In genomic region chr16:17724448-17724847, GRCm38 (mm10) we compare ENCODE assay signal across 23 mouse cellular contexts. TPM values are rescaled to one million over a fixed set of nuclear protein-coding genes. Genes with fewer than 3 reads are reported as not detected.
DNase-seq lines count a peak whose midpoint lies in the region; ATAC-seq and TF ChIP-seq lines count a peak whose summit lies in the region.
"Had no signal": no experiment of that assay in that cellular context is flagged by ENCODE, and none has a peak within 500 bp of the region (broad histone marks: within the 10 kb centered on the region; RNA-seq: fewer than 3 reads in every experiment).

No protein-coding gene starts in this region.

- no peak overlapping the region for H3K4me2 ChIP-seq in embryonic facial prominence, embryonic 11.5 days (ENCODE audit: low read depth, low read length)
- H3K4me2 ChIP-seq in CH12.LX (ENCODE audit: insufficient read depth, low read depth, poor library complexity, severe bottlenecking), result no peak overlapping the region
- H3K4me2 ChIP-seq: heart, embryonic 12.5 days; hindbrain, embryonic 14.5 days; limb, embryonic 13.5 days had no signal

- DNase-seq in embryonic facial prominence, embryonic 11.5 days (ENCODE audit: low spot score), result no peak
- DNase-seq in embryonic facial prominence, embryonic 10.5 days (ENCODE audit: low spot score), result no peak
- no peak for DNase-seq in CH12.LX (ENCODE audit: extremely low read depth)
- no peak for DNase-seq in gastrocnemius, postnatal 36 days
- no peak for DNase-seq in left cerebral cortex, adult 2 months (ENCODE audit: extremely low spot score in 1 of 2, low spot score in 2 of 2)
- DNase-seq: adrenal gland, postnatal 25 days; cerebellum, adult 2 months; cerebellum, postnatal 36 days; kidney, postnatal 4 days; layer of hippocampus, adult 9-11 months; lung, postnatal 10 days; right cerebral cortex, postnatal 14 days had no signal

- H3K4me1 ChIP-seq in embryonic facial prominence, embryonic 11.5 days (ENCODE audit: control insufficient read depth, insufficient read depth, low read length), result no peaks in the 10 kb centered on the region
- H3K4me1 ChIP-seq in embryonic facial prominence, embryonic 10.5 days, result peaks cover 24% of the 10 kb centered on the region
- H3K4me1 ChIP-seq in megakaryocyte, embryonic 14.5 days, result peaks cover 49% of the 10 kb centered on the region
- peaks cover 10 to 27% of the 10 kb centered on the region in 2 experiments for H3K4me1 ChIP-seq in CH12.LX (ENCODE audit: control insufficient read depth in 1 of 2, insufficient read depth in 2 of 2)

- H3K9ac ChIP-seq in embryonic facial prominence, embryonic 11.5 days (replicated peaks; ENCODE audit: low read length), result no peak overlapping the region
- H3K9ac ChIP-seq in CH12.LX (ENCODE audit: insufficient read depth, low read depth), result no peak overlapping the region
- H3K9ac ChIP-seq: heart, embryonic 12.5 days; hindbrain, embryonic 14.5 days; limb, embryonic 13.5 days had no signal

- intact Hi-C loops in gastrocnemius, postnatal 36 days (cut with DNase I), result no loop called here
- intact Hi-C loops in left cerebral cortex, adult 2 months (cut with DNase I), result loop anchor here (10.0 kb wide), 1 partner anchor 320 kb away; the partner anchor contains the start of genes Pi4ka and Snap29

- ATAC-seq in embryonic facial prominence, embryonic 11.5 days (replicated peaks; ENCODE audit: insufficient number of reproducible peaks, low FRiP score, low TSS enrichment, low read depth), result 0 out of 2 replicates have a peak, but pooled peaks have one; percentile 30
- ATAC-seq in megakaryocyte, adult 5-6 weeks (ENCODE audit: poor library complexity, severe bottlenecking), result no peak
- 0 out of 2 replicates have a peak, but pooled peaks have one; percentile 9 for ATAC-seq in granulocyte monocyte progenitor cell, adult 5-6 weeks (replicated peaks; ENCODE audit: poor library complexity, severe bottlenecking)
- ATAC-seq: activated CD4-positive, CD25-positive, alpha-beta regulatory T cell, adult 4 months; forebrain, embryonic 16.5 days; intestine, embryonic 16.5 days; Patski had no signal

- no peak for TF ChIP-seq RAD21 in CH12.LX (IDR thresholded peaks at IDR 0.05; ENCODE audit: low read depth, low read length)

- no peaks in the 10 kb centered on the region for H3K9me3 ChIP-seq in embryonic facial prominence, embryonic 11.5 days (replicated peaks; ENCODE audit: control insufficient read depth, low read length)
- H3K9me3 ChIP-seq in embryonic facial prominence, embryonic 10.5 days, result no peaks in the 10 kb centered on the region
- no peaks in the 10 kb centered on the region for H3K9me3 ChIP-seq in megakaryocyte, embryonic 14.5 days
- H3K9me3 ChIP-seq in CH12.LX (replicated peaks; ENCODE audit: low read length), result no peaks in the 10 kb centered on the region
- H3K9me3 ChIP-seq: heart, embryonic 12.5 days; limb, embryonic 13.5 days had no signal

- H3K79me2 ChIP-seq in CH12.LX (replicated peaks; ENCODE audit: control insufficient read depth, extremely low read depth, insufficient read depth, poor library complexity, severe bottlenecking), result peaks cover 30% of the 10 kb centered on the region

- no peaks in the 10 kb centered on the region for H3K36me3 ChIP-seq in embryonic facial prominence, embryonic 11.5 days (replicated peaks; ENCODE audit: control insufficient read depth, insufficient read depth, low read depth, low read length)
- peaks cover 7% of the 10 kb centered on the region for H3K36me3 ChIP-seq in embryonic facial prominence, embryonic 10.5 days (replicated peaks)
- peaks cover 7% of the 10 kb centered on the region for H3K36me3 ChIP-seq in megakaryocyte, embryonic 14.5 days (replicated peaks; ENCODE audit: low read length)
- H3K36me3 ChIP-seq in CH12.LX (replicated peaks in 1 of 2; ENCODE audit: control insufficient read depth in 1 of 2, insufficient read depth in 1 of 2, low read length in 1 of 2), result peaks cover 0 to 9% of the 10 kb centered on the region in 2 experiments
- H3K36me3 ChIP-seq: heart, embryonic 12.5 days; limb, embryonic 13.5 days had no signal

- no peak for TF ChIP-seq EP300 in CH12.LX (IDR thresholded peaks at IDR 0.05; ENCODE audit: low read length)

- H3K4me3 ChIP-seq in embryonic facial prominence, embryonic 11.5 days (ENCODE audit: low read depth, low read length), result no peak overlapping the region
- no peak overlapping the region for H3K4me3 ChIP-seq in embryonic facial prominence, embryonic 10.5 days
- H3K4me3 ChIP-seq in megakaryocyte, embryonic 14.5 days (replicated peaks), result peak overlapping the region; percentile 80
- H3K4me3 ChIP-seq in CH12.LX (replicated peaks in 1 of 3; ENCODE audit: low read depth in 2 of 3, low read length in 2 of 3, poor library complexity in 1 of 3), result peak overlapping the region in 1 of 3 experiments; percentile 9
- no peak overlapping the region for H3K4me3 ChIP-seq in left cerebral cortex, adult 2 months
- H3K4me3 ChIP-seq: heart, embryonic 12.5 days; limb, embryonic 13.5 days; myocyte had no signal

- H3K27ac ChIP-seq in embryonic facial prominence, embryonic 11.5 days (replicated peaks; ENCODE audit: low read depth, low read length), result no peak overlapping the region
- H3K27ac ChIP-seq in embryonic facial prominence, embryonic 10.5 days (replicated peaks), result no peak overlapping the region
- H3K27ac ChIP-seq in CH12.LX (ENCODE audit: insufficient read depth, low read depth), result no peak overlapping the region
- no peak overlapping the region for H3K27ac ChIP-seq in left cerebral cortex, adult 2 months
- H3K27ac ChIP-seq: hindbrain, embryonic 14.5 days; limb, embryonic 13.5 days had no signal

- in situ Hi-C loops in CH12.LX (cut with MboI; ENCODE audit: low pct_ligation_motif_present, low pct_unique_long_range_greater_than_20kb, low sequenced_read_pairs), result no loop called here

- TF ChIP-seq CTCF in CH12.LX (conservative IDR thresholded peaks at IDR 0.05 in 1 of 2, IDR thresholded peaks at IDR 0.05 in 1 of 2; ENCODE audit: low read depth in 2 of 2, low read length in 2 of 2), result no peak
- TF ChIP-seq CTCF in left cerebral cortex, adult 2 months (IDR thresholded peaks at IDR 0.05), result no peak

- TF ChIP-seq POLR2A in CH12.LX (IDR thresholded peaks at IDR 0.05; ENCODE audit: low read depth, low read length), result no peak

- no peaks in the 10 kb centered on the region for H3K27me3 ChIP-seq in embryonic facial prominence, embryonic 11.5 days (ENCODE audit: control insufficient read depth, insufficient read depth, low read length)
- no peaks in the 10 kb centered on the region for H3K27me3 ChIP-seq in embryonic facial prominence, embryonic 10.5 days (replicated peaks; ENCODE audit: low read depth, poor library complexity, severe bottlenecking)
- no peaks in the 10 kb centered on the region for H3K27me3 ChIP-seq in megakaryocyte, embryonic 14.5 days (replicated peaks)
- H3K27me3 ChIP-seq in CH12.LX (replicated peaks), result no peaks in the 10 kb centered on the region
- H3K27me3 ChIP-seq: heart, embryonic 12.5 days; limb, embryonic 13.5 days; Patski had no signal

- 91% methylated on average over 3 of the region's 3 CpGs for WGBS in embryonic facial prominence, embryonic 11.5 days
- 92% methylated on average over 3 of the region's 3 CpGs for WGBS in embryonic facial prominence, embryonic 10.5 days

- dilution Hi-C loops in CH12.LX (cut with MboI; ENCODE audit: extremely low pct_ligation_motif_present, extremely low pct_unique_long_range_greater_than_20kb, low sequenced_read_pairs), result no loop called here

TF ChIP-seq in CH12.LX, 34 proteins besides CTCF, POLR2A, EP300 and RAD21:
- TF ChIP-seq CHD1 (IDR thresholded peaks at IDR 0.05; ENCODE audit: low read depth, low read length), result no peak
- 0 out of 2 replicates have a peak, but pooled peaks have one; percentile 37 for TF ChIP-seq ZNF384 (IDR thresholded peaks at IDR 0.05; ENCODE audit: low read depth, low read length)

RNA-seq across cellular contexts. Expression of gene Med15, which starts 8.2 kb away (rescaled TPM):
- 32.8 and 33.6 TPM in 2 replicates for polyA plus RNA-seq in embryonic facial prominence, embryonic 11.5 days (2014; fragmentation: Nextera tagmentation; extraction: Ambion mirVana)
- 50.3 and 50.5 TPM in 2 replicates for polyA plus RNA-seq in embryonic facial prominence, embryonic 10.5 days (2016; fragmentation: Nextera tagmentation; extraction: Ambion mirVana)
- polyA plus RNA-seq in megakaryocyte, embryonic 14.5 days (2012; ENCODE audit: insufficient read depth, low replicate concordance), result 78.5 and 142 TPM in 2 replicates
- 61.4 and 67.1 TPM in 2 replicates for total RNA-seq in megakaryocyte, adult 5-6 weeks (2015)
- 28.6 and 49.3 TPM in 2 replicates for total RNA-seq in megakaryocyte, adult 5-6 weeks (2017)
- total RNA-seq in CH12.LX (2012; rRNA removed) (40.1 and 42.6 TPM in 2 replicates), CH12.LX (2014; rRNA removed) (17.2 and 20.1 TPM in 2 replicates)
- polyA plus RNA-seq in CH12.LX (2012; ENCODE audit: insufficient read length, low read depth), result 65.2 and 78.1 TPM in 2 replicates
- 59.4 and 61.7 TPM in 2 replicates for total RNA-seq in granulocyte monocyte progenitor cell, adult 5-6 weeks (2014; fragmentation: Nextera tagmentation)
- total RNA-seq in granulocyte monocyte progenitor cell, adult 5-6 weeks (2017), result 21.3 and 23.7 TPM in 2 replicates
- 10 to 100 TPM; 16.5 to 20.0 TPM for total RNA-seq in gastrocnemius, postnatal 36 days (2021)
- 10 to 100 TPM; 76.9 to 83.4 TPM for total RNA-seq in left cerebral cortex, adult 2 months (2021)

RNA-seq across cellular contexts. Expression of gene Klhl22, which starts 35.0 kb away (rescaled TPM):
- polyA plus RNA-seq in embryonic facial prominence, embryonic 11.5 days (2014; fragmentation: Nextera tagmentation; extraction: Ambion mirVana), result 48.0 and 58.1 TPM in 2 replicates
- polyA plus RNA-seq in embryonic facial prominence, embryonic 10.5 days (2016; fragmentation: Nextera tagmentation; extraction: Ambion mirVana), result 64.9 and 72.8 TPM in 2 replicates
- 0.65 and 4.0 TPM in 2 replicates for polyA plus RNA-seq in megakaryocyte, embryonic 14.5 days (2012; ENCODE audit: insufficient read depth, low replicate concordance)
- total RNA-seq in megakaryocyte, adult 5-6 weeks (2015), result 5.0 and 6.9 TPM in 2 replicates
- 7.0 and 8.3 TPM in 2 replicates for total RNA-seq in megakaryocyte, adult 5-6 weeks (2017)
- total RNA-seq in CH12.LX (2012; rRNA removed) (not detected in 2 replicates), CH12.LX (2014; rRNA removed) (not detected in 2 replicates)
- polyA plus RNA-seq in CH12.LX (2012; ENCODE audit: insufficient read length, low read depth), result not detected in 2 replicates
- total RNA-seq in granulocyte monocyte progenitor cell, adult 5-6 weeks (2014; fragmentation: Nextera tagmentation), result 16.7 and 20.1 TPM in 2 replicates
- total RNA-seq in granulocyte monocyte progenitor cell, adult 5-6 weeks (2017), result 13.2 and 24.6 TPM in 2 replicates
- total RNA-seq in gastrocnemius, postnatal 36 days (2021), result 10 to 100 TPM; 16.8 to 20.9 TPM
- 10 to 100 TPM; 84.9 to 86.0 TPM for total RNA-seq in left cerebral cortex, adult 2 months (2021)

Comparison
In these comparisons a context has a peak if more than half of its experiments do, and no peak if none do; other contexts are left out.
1. RNA of gene Klhl22, which starts 35.0 kb away (total RNA-seq): 84.9 to 86.0 TPM in left cerebral cortex, adult 2 months, 16.8 to 20.9 TPM in gastrocnemius, postnatal 36 days, 13.2 to 24.6 TPM in granulocyte monocyte progenitor cell, adult 5-6 weeks and 5.0 to 8.3 TPM in megakaryocyte, adult 5-6 weeks; not detected in CH12.LX; every median in the first group is over 4 times any median in the second.